Comparison of ENCODE assay signal across 8 mouse cellular contexts in genomic region chr7:143437231-143437893, GRCm38 (mm10). TPM values are rescaled to one million over a fixed set of nuclear protein-coding genes. Genes with fewer than 3 reads are reported as not detected.
DNase-seq lines count a peak whose midpoint lies in the region; ATAC-seq and TF ChIP-seq lines count a peak whose summit lies in the region.

No protein-coding gene starts in this region.

- ATAC-seq in lung, embryonic 14.5 days (ENCODE audit: insufficient read depth) = peak; percentile 39; the same call in 1 of the 2 replicates
- peak; percentile 39 for ATAC-seq in forebrain, embryonic 15.5 days (replicated peaks)
- ATAC-seq in stomach, embryonic 14.5 days (ENCODE audit: insufficient number of reproducible peaks, insufficient read depth, low FRiP score, low read depth) = no peak

- H3K27ac ChIP-seq in lung, embryonic 14.5 days (ENCODE audit: low read depth) = peak overlapping the region; percentile 4; the same call in 1 of the 2 replicates
- peak overlapping the region; percentile 67; the same call in 1 of the 2 replicates for H3K27ac ChIP-seq in forebrain, embryonic 15.5 days (replicated peaks)
- no peak overlapping the region for H3K27ac ChIP-seq in liver, adult 2 months (replicated peaks; ENCODE audit: insufficient read depth, low read depth, low read length)
- peak overlapping the region; percentile 27; the same call in 1 of the 2 replicates for H3K27ac ChIP-seq in stomach, embryonic 14.5 days (ENCODE audit: low read length)

- H3K36me3 ChIP-seq in lung, embryonic 14.5 days (ENCODE audit: insufficient read depth) = no peaks in the 10 kb centered on the region
- H3K36me3 ChIP-seq in forebrain, embryonic 15.5 days = no peaks in the 10 kb centered on the region
- H3K36me3 ChIP-seq in liver, adult 2 months (ENCODE audit: control insufficient read depth, insufficient read depth, low read length) = no peaks in the 10 kb centered on the region
- H3K36me3 ChIP-seq in stomach, embryonic 14.5 days (ENCODE audit: control insufficient read depth, insufficient read depth, low read length) = no peaks in the 10 kb centered on the region

- 21% methylated on average over 18 of the region's 18 CpGs for WGBS in lung, embryonic 14.5 days
- WGBS in forebrain, embryonic 15.5 days = 15% methylated on average over 18 of the region's 18 CpGs
- 52% methylated on average over 18 of the region's 18 CpGs for WGBS in liver, adult 2 months
- WGBS in stomach, embryonic 14.5 days = 24% methylated on average over 18 of the region's 18 CpGs

- no peaks in the 10 kb centered on the region for H3K27me3 ChIP-seq in lung, embryonic 14.5 days (ENCODE audit: insufficient read depth, low read length)
- H3K27me3 ChIP-seq in forebrain, embryonic 15.5 days = peaks cover 23% of the 10 kb centered on the region
- peaks cover 11% of the 10 kb centered on the region for H3K27me3 ChIP-seq in liver, adult 2 months (ENCODE audit: control insufficient read depth, insufficient read depth, low read length)
- H3K27me3 ChIP-seq in stomach, embryonic 14.5 days (ENCODE audit: control insufficient read depth, insufficient read depth, low read length) = no peaks in the 10 kb centered on the region

- intact Hi-C loops in gastrocnemius, postnatal 14 days (cut with DNase I; ENCODE audit: low total_unique reads) = loop anchor here (5.0 kb wide), 1 partner anchor 65 kb away; no protein-coding TSS in a partner anchor

- peak; percentile 20 for DNase-seq in lung, embryonic 14.5 days
- DNase-seq in lung, postnatal 14 days = no peak
- no peak for DNase-seq in liver, adult 2 months (ENCODE audit: extremely low read depth, low read depth, low spot score)
- no peak for DNase-seq in yolk sac, embryonic 10.5 days (ENCODE audit: low spot score)
- no peak for DNase-seq in gastrocnemius, postnatal 14 days
- no peak for DNase-seq in thymus, adult 18-20 months

- no peaks in the 10 kb centered on the region for H3K79me2 ChIP-seq in liver, adult 2 months (ENCODE audit: control insufficient read depth, insufficient read depth, low read length)

- peak overlapping the region; percentile 46 for H3K4me3 ChIP-seq in lung, embryonic 14.5 days (ENCODE audit: low read depth, low read length)
- H3K4me3 ChIP-seq in forebrain, embryonic 15.5 days = peak overlapping the region; percentile 51
- H3K4me3 ChIP-seq in liver, adult 2 months (ENCODE audit: insufficient read depth, low read depth, low read length) = peak overlapping the region; percentile 44; the same call in 1 of the 2 replicates
- H3K4me3 ChIP-seq in stomach, embryonic 14.5 days (ENCODE audit: low read depth, low read length) = peak overlapping the region; percentile 46

- no peaks in the 10 kb centered on the region for H3K9me3 ChIP-seq in lung, embryonic 14.5 days (ENCODE audit: low read depth, low read length)
- no peaks in the 10 kb centered on the region for H3K9me3 ChIP-seq in forebrain, embryonic 15.5 days
- no peaks in the 10 kb centered on the region for H3K9me3 ChIP-seq in stomach, embryonic 14.5 days (ENCODE audit: control insufficient read depth, low read depth, low read length)

- H3K9ac ChIP-seq in lung, embryonic 14.5 days = peak overlapping the region; percentile 81
- H3K9ac ChIP-seq in forebrain, embryonic 15.5 days (replicated peaks) = peak overlapping the region; percentile 66
- no peak overlapping the region for H3K9ac ChIP-seq in liver, adult 2 months (ENCODE audit: low read depth, low read length)
- H3K9ac ChIP-seq in stomach, embryonic 14.5 days (replicated peaks; ENCODE audit: low read depth, low read length) = peak overlapping the region; percentile 54

- H3K4me2 ChIP-seq in lung, embryonic 14.5 days = peak overlapping the region; percentile 93
- H3K4me2 ChIP-seq in forebrain, embryonic 15.5 days (replicated peaks) = peak overlapping the region; percentile 84
- peak overlapping the region; percentile 94 for H3K4me2 ChIP-seq in stomach, embryonic 14.5 days (replicated peaks; ENCODE audit: low read depth, low read length)

- no peak for TF ChIP-seq CTCF in lung, embryonic 14.5 days (IDR thresholded peaks at IDR 0.05; ENCODE audit: low read depth)
- no peak for TF ChIP-seq CTCF in liver, adult 2 months (IDR thresholded peaks at IDR 0.05; ENCODE audit: low read depth, low read length)

- no peak for TF ChIP-seq POLR2A in liver, adult 2 months (IDR thresholded peaks at IDR 0.05; ENCODE audit: extremely low read depth, insufficient read depth, low read length)

- peaks cover 4% of the 10 kb centered on the region; the same call in 1 of the 2 replicates for H3K4me1 ChIP-seq in lung, embryonic 14.5 days (ENCODE audit: insufficient read depth)
- H3K4me1 ChIP-seq in forebrain, embryonic 15.5 days = peaks cover 23% of the 10 kb centered on the region
- H3K4me1 ChIP-seq in liver, adult 2 months (ENCODE audit: control insufficient read depth, insufficient read depth, low read length) = no peaks in the 10 kb centered on the region
- H3K4me1 ChIP-seq in stomach, embryonic 14.5 days (ENCODE audit: control insufficient read depth, insufficient read depth, low read length) = peaks cover 8% of the 10 kb centered on the region; the same call in 1 of the 2 replicates

RNA-seq across cellular contexts. Expression of gene Cdkn1c, which starts 23.5 kb away (rescaled TPM):
- 587 and 596 TPM in 2 replicates for polyA plus RNA-seq in lung, embryonic 14.5 days (2014; fragmentation: Nextera tagmentation; extraction: Ambion mirVana)
- 139 and 142 TPM in 2 replicates for polyA plus RNA-seq in forebrain, embryonic 15.5 days (2015; fragmentation: Nextera tagmentation; extraction: Ambion mirVana)
- total RNA-seq in liver, adult 2 months (2014; rRNA removed) = 2.4 and 4.4 TPM in 2 replicates
- 2.2 and 5.2 TPM in 2 replicates for polyA plus RNA-seq in liver, adult 2 months (2012; rRNA removed)
- 824 and 970 TPM in 2 replicates for polyA plus RNA-seq in stomach, embryonic 14.5 days (2014; fragmentation: Nextera tagmentation; extraction: Ambion mirVana)
- total RNA-seq in gastrocnemius, postnatal 14 days (2021) = 100 to 1,000 TPM; 565 to 617 TPM

RNA-seq across cellular contexts. Expression of gene Slc22a18, which starts 36.2 kb away (rescaled TPM):
- 0.91 and 1.4 TPM in 2 replicates for polyA plus RNA-seq in lung, embryonic 14.5 days (2014; fragmentation: Nextera tagmentation; extraction: Ambion mirVana)
- polyA plus RNA-seq in forebrain, embryonic 15.5 days (2015; fragmentation: Nextera tagmentation; extraction: Ambion mirVana) = 0.29 and 0.68 TPM in 2 replicates
- total RNA-seq in liver, adult 2 months (2014; rRNA removed) = 64.4 and 95.4 TPM in 2 replicates
- 344 and 377 TPM in 2 replicates for polyA plus RNA-seq in liver, adult 2 months (2012; rRNA removed)
- 9.2 and 9.8 TPM in 2 replicates for polyA plus RNA-seq in stomach, embryonic 14.5 days (2014; fragmentation: Nextera tagmentation; extraction: Ambion mirVana)
- under 1 TPM; 0.31 to 0.35 TPM for total RNA-seq in gastrocnemius, postnatal 14 days (2021)

Comparison
In these comparisons a context has a peak if more than half of its experiments do, and no peak if none do; other contexts are left out.
1. RNA of gene Cdkn1c, which starts 23.5 kb away (polyA plus RNA-seq): 824 to 970 TPM in stomach, embryonic 14.5 days, 587 to 596 TPM in lung, embryonic 14.5 days and 139 to 142 TPM in forebrain, embryonic 15.5 days; 2.2 to 5.2 TPM in liver, adult 2 months; every median in the first group is over 10 times any median in the second.
2. RNA of gene Slc22a18, which starts 36.2 kb away (polyA plus RNA-seq): 344 to 377 TPM in liver, adult 2 months; 9.2 to 9.8 TPM in stomach, embryonic 14.5 days, 0.91 to 1.4 TPM in lung, embryonic 14.5 days and 0.29 to 0.68 TPM in forebrain, embryonic 15.5 days; every median in the first group is over 10 times any median in the second.
3. Peak in every context shown above with its lines, with median percentiles within 50 percentile points of each other: H3K4me2 ChIP-seq and H3K4me3 ChIP-seq.